Mouse (Mus musculus) cerebellum, adult 11 months (tissue): ENCODE data around the gene Eif2s1.
"Not testable (repeated sequence)": the region's sequence is repeated elsewhere in the genome, so short reads cannot be mapped to it uniquely, and the experiment has no call there.

Source experiments
- DNase-seq: peaks from one replicate; pipeline ENCODE4 v3.0.0; 2022

Gene Eif2s1

DNA sequence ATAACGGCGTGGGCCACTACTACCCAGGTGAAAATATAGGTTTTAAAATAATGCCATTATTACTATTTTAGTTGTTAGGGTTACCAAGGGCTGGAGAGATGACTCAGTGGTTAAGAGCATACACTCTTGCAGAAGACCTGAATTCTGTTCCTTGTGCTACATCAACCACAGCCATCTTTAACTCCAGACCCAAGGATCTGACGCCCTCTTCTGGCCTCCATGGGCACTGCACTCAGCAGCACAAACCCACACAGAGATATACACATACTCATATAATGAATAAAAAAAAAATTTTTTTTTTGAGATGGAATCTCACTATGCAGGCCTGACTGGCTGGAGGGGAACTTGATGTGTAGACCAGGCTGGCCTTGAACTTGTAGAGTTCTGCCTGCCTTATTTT lies 54.7 kb downstream of the Eif2s1 start:
- DNase-seq: no peak

DNA sequence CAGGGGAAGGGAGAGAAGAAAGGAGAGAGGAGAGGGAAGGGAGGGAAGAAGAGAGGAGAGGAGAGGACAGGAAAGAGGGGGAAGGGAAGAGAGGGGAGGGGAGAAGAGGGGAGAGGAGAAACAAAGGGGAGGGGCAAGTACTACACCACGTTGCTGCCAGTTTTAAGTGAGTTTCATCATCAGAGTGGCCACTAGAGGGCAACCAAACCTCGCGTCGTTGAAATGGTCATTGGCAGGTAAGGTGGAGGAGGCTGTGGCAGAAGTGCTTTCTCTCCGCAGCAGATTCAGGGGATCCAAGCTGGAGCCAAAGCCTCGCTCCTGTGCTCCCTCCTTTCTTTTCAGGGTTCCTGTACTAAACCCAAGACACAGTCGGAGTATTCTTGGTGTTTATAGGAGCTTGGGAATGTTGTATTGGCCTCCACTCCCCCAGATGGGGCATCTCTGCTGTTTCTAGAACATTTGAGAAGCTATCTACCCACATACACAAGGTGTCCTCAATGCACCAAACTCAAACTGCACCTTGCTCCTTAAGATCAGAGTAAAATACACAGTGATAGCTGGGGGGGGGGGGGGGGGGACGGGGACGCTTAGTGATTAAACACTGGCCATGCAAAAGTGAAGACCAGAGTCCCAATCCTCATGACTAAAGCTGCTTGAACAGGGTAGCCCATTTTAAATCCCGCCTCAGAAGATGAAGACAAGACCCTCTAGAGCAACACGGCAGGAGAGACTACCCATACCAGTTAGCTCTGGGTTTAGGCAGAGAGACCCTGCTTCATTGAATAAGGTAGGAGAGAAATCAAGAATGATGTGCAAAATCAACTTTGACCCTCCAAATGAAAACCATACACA lies 56.8 kb downstream of the Eif2s1 start:
- peak; percentile 89 for DNase-seq

DNA sequence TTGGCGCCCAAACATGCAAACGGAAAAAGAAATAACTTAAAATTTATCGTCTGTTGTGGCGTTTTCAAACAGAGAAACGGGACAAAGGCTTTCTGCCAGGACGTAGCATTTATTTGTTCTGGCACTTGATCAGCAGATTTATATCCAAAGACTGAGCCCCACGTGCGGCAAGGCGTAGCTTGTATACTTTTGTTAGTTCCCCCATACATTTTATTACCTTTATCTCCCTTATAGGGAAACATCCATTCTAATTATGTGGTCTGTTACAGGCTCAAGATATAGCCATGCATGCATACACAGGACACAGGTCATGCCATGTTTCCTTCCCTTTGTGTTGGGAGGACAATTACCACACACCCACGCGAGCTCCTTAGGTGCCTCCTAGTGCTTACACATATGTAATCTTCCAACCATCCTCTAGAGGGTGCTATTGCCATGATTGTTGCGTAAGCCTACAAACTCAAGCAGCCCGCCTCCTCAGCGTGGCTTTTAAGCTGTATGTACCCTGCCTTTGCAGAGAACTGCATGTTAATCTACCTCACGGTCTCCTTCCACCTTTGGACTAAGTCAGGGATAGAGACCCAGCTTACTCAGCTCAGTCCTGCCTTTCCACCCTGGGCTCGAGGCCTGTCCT lies 57.6 kb downstream of the Eif2s1 start:
- DNase-seq: peak; percentile 68

DNA sequence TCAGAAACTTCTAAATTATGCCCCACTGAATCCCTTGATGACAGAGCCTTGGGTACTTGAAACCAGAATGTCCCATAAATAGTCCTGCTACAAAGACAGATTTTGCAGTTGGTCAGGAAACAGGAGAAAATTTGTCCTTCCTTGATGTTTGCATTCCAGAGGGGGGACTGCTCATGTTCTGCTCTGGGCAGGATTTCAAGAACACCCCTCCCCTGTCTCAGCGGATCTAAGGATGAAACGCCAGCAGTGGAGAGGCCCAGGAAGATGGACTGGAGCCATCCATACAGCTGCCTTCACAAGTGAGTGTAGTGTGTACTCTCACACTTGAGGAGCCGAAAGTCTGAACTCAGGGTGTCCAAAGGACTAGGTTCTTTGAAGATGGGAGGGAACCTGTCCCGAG lies 59.8 kb downstream of the Eif2s1 start:
- DNase-seq: no peak

DNA sequence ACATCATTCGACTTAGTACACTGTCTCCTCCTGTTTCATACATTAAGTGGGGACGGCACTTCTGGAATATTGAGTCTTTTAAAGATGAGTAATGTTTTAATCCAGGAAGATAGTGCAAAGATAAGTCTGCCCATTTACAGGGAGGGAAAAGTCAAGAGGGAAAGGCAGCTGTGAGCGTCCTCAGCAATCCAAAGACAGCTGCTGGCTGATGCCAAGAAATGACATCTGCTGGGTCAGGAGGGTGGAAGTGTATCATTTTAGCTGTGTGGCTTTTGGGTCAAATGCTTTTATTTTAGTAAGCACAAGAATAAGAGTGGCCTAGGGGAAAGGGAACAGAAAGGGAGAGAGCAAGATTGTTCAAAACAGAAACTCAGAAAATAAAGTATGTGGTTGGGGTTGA lies 60.4 kb downstream of the Eif2s1 start:
- DNase-seq: no peak

DNA sequence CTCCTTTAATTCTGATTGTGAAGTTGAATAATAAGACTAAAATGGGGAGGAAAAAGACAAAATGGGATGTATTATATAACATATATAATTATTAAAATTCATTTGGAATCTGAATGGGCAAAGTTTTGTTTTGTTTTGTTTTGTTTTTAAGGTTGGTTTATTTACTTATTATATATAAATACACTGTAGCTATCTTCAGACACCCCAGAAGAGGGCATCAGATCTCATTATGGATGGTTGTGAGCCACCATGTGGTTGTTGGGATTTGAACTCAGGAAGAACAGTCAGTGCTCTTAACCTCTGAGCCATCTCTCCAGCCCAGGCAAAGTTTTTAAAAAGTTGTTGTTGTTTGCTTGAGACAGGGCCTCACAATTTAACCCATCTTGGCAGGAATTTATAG lies 61.4 kb downstream of the Eif2s1 start:
- not testable (repeated sequence) for DNase-seq

DNA sequence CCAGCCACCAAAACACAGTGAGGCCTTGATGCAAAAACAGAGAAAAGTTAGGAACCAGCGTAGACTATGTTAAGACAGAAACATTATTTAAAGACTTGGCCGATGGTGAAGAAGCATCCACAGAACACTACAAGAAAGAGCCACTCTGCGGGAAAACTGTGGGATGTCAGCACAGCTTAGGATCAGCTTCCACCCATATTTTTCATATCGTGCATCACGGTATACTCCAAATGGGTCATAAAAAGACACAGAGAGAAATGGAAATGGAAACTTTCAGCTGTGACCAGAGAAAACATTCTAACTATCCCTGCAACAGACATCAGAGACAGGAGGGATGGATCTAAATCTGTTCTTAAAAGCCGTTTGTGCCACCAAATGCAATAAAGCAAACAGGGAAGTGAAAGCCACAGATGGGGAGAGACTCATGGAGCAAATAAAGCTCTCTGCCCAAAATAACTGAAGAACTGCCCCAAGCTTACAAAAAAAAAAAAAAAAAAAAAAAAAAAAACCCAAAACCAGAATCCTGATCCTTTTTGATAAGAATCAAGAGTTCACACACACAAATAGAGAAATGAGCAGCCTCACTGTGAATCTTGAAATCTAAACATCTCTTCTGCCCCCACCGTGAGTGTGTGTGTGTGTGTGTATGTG lies 62.0 kb downstream of the Eif2s1 start:
- no peak for DNase-seq

DNA sequence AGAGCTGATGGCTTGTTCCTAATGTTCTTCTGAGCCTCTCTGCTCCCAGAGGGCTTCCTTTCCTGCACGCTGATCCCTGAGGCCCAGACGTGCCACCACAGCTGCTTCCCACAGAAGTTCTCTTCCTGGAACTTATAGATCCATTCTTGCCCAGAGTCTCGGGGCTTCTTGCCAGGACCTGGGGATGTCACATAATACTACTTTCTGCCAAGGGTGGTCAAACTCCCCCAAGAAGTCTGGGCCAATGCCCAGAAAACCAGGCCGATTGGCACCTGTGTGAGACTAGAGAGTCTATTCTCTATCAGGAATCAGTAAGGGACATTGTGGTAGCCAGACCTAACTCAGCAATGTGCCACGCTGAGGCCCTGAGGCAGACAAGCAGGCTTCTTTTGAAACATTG lies 65.7 kb downstream of the Eif2s1 start:
- no peak for DNase-seq

DNA sequence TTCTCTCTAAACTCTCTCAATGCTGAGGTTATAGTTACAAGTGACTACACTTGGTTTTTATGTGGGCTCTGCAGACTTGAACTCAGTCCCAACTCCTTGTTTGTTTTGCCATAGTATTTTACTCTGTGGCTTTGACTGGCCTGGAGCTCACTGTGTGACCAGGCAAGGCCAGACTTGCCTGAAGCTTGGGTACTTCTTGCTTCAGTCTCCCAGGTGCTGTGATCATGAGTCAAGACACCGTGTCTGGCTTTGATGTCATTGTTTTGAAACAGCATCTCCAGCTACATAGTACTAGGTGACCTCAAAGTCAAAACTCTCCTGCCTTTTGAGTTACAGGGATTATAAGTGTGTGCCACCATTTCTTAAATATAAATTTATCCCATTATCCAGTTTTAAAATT lies 68.3 kb downstream of the Eif2s1 start:
- no peak for DNase-seq

DNA sequence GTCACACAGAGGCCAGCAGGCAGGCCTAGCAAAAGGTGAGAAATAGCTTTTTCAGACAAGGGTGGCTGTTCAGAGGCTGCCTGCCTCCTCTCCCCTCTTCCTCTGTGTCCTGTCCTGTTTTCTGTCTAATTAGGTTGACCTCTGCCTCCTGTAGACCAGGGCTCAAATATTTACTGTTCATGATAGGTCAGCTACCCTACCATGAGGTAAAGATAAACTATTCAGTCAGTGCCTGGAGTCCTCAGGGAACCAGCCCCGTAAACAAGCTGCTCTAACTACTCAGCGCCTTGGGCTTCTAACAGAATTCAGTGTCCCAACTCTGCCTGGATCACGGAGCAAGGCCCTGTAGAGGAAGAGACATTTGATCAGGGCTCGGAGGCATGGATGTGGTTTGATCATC lies 74.9 kb downstream of the Eif2s1 start:
- DNase-seq: no peak
